Mouse (Mus musculus) C2C12 (cell line): ENCODE results near the gene Ift52.

ENCODE experiments used
- CEBPB ChIP-seq: IDR thresholded peaks from one replicate; pipeline ENCODE4 v1.6.1; 2011; ENCODE audit warnings: low read depth, mild to moderate bottlenecking, control low read depth, moderate library complexity
- CTCF ChIP-seq: IDR thresholded peaks from one replicate; pipeline ENCODE4 v1.5.1; 2011; ENCODE audit not compliant: control insufficient read depth, insufficient read depth, insufficient read length
- MYOD1 ChIP-seq: IDR thresholded peaks from one replicate; pipeline ENCODE4 v1.6.1; 2011; ENCODE audit warnings: low read depth; ENCODE audit not compliant: control insufficient read depth, insufficient read length
- MYOG ChIP-seq: IDR thresholded peaks from one replicate; pipeline ENCODE4 v1.6.1; 2011; ENCODE audit not compliant: control insufficient read depth, insufficient read length; ENCODE audit errors: extremely low read depth

DNA sequence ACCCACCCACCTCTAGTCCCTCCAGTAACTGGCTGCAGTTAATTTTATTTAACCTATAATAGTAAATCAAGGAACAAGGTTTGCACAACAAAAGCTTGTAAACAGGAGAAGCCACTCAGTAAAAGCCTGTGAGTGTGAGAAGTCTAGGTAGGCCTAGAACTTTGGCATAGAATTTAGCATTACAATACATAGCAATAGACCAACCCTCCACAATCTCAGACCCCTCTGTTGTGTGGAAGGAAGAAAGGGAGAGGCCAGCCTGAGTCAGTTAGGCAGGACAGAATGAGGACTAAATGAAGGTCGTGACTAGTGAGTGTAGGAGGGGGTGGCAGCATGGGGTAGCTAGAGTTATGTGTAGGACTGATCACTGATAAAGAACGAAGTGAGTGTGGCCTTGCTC, 14.6 kb downstream of the Ift52 start:
- no peak for TF ChIP-seq CTCF
- TF ChIP-seq MYOG = no peak
- no peak for TF ChIP-seq MYOD1
- no peak for TF ChIP-seq CEBPB
